Mouse (Mus musculus) CH12.LX (cell line): ENCODE data around the gene Unc13b.

Source experiments
- CTCF ChIP-seq, 2 experiments: IDR thresholded peaks in 1 of 2; conservative IDR thresholded peaks in 1 of 2; 2 replicates each; pipeline ENCODE4 v1.5.1; 2011 to 2012; ENCODE audit warnings: low read depth in 2 of 2, low read length in 2 of 2, improper control_type of control experiment in 1 of 2, inconsistent platforms in 1 of 2, mild to moderate bottlenecking in 1 of 2, moderate library complexity in 1 of 2
- ETS1 ChIP-seq: conservative IDR thresholded peaks from 2 replicates; pipeline ENCODE4 v1.6.1; 2012; ENCODE audit warnings: low read depth, mild to moderate bottlenecking, inconsistent platforms, low read length, improper control_type of control experiment, moderate library complexity
- MAFK ChIP-seq: IDR thresholded peaks from 2 replicates; pipeline ENCODE4 v1.6.1; 2011; ENCODE audit warnings: low read length, improper control_type of control experiment; ENCODE audit not compliant: insufficient replicate concordance
- MAX ChIP-seq: IDR thresholded peaks from 2 replicates; pipeline ENCODE4 v1.6.1; 2011; ENCODE audit warnings: low read length, improper control_type of control experiment
- MXI1 ChIP-seq: IDR thresholded peaks from 2 replicates; pipeline ENCODE4 v1.6.1; 2011; ENCODE audit warnings: mild to moderate bottlenecking, low read depth, low read length, improper control_type of control experiment
- MYC ChIP-seq: IDR thresholded peaks from 2 replicates; pipeline ENCODE4 v1.6.1; 2011; ENCODE audit warnings: low read depth, mild to moderate bottlenecking, improper control_type of control experiment, low read length
- POLR2A ChIP-seq: IDR thresholded peaks from 2 replicates; pipeline ENCODE4 v1.6.1; 2011; ENCODE audit warnings: low read depth, mild to moderate bottlenecking, improper control_type of control experiment, low read length
- TCF12 ChIP-seq: IDR thresholded peaks from 2 replicates; pipeline ENCODE4 v1.6.1; 2014; ENCODE audit warnings: low read depth, mild to moderate bottlenecking, inconsistent platforms, low read length, improper control_type of control experiment
- ZKSCAN1 ChIP-seq: IDR thresholded peaks from 2 replicates; pipeline ENCODE4 v1.6.1; 2012; ENCODE audit warnings: low read depth, inconsistent platforms, low read length, improper control_type of control experiment, borderline replicate concordance
- ZNF384 ChIP-seq: IDR thresholded peaks from 2 replicates; pipeline ENCODE4 v1.6.1; 2012; ENCODE audit warnings: low read depth, low read length, improper control_type of control experiment, inconsistent platforms

DNA sequence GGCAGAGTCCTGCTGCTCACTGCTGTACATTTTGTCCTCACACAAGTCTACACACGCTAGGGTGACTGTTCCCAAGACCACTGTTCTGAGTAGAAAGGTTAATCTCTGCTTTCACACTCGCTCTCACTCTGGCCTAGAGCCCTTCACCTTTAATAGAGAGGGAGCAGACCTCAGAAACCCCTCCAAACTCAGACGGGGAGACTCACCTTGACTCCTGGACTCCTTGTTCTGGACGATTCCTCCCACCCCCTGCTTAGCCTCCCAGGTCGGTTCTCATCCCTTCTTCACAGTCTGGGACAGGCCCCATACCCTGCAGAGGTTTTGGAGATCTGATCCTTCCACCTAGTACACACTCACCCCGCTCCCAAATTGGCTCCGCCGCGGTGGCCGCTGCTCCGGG is 19.1 kb upstream of the Unc13b start:
- TF ChIP-seq POLR2A (no peak), TCF12 (no peak), ETS1 (no peak), MYC (no peak), ZNF384 (no peak), MXI1 (no peak), ZKSCAN1 (no peak), CTCF (conservative IDR thresholded peaks at IDR 0.05 in 1 of 2, IDR thresholded peaks at IDR 0.05 in 1 of 2; ENCODE audit: low read depth in 2 of 2, low read length in 2 of 2) (no peak), MAX (no peak), MAFK (no peak)
